Mouse (Mus musculus): Measurements from ENCODE around the gene Slc15a5. TPM values are rescaled to one million over a fixed set of nuclear protein-coding genes. Genes with fewer than 3 reads are reported as not detected.
A peak's percentile ranks its signal among the peaks of the same experiment; 100 is the strongest.

Slc15a5 gene
- total and polyA plus RNA-seq, 3 experiments, result not detected

- DNase-seq, result no peak
- H3K9ac ChIP-seq (ENCODE audit: low read depth, low read length), result no peak overlapping the region
- WGBS, result 80% methylated on average over 6 of the region's 6 CpGs
- no peaks in the 10 kb centered on the region for H3K4me1 ChIP-seq (ENCODE audit: control insufficient read depth, insufficient read depth, low read length)
- intact Hi-C loops (cut with DNase I), result no loop called here
- no peak for TF ChIP-seq CTCF (IDR thresholded peaks at IDR 0.05)
- TF ChIP-seq POLR2A (IDR thresholded peaks at IDR 0.05; ENCODE audit: insufficient read depth, low read depth, low read length), result no peak
- no peak overlapping the region for H3K4me3 ChIP-seq
- H3K79me2 ChIP-seq (replicated peaks; ENCODE audit: control insufficient read depth, insufficient read depth, low read length), result no peaks in the 10 kb centered on the region
- no peaks in the 10 kb centered on the region for H3K27me3 ChIP-seq (ENCODE audit: control insufficient read depth, insufficient read depth, low read length)
- no peak overlapping the region for H3K27ac ChIP-seq
- H3K36me3 ChIP-seq (ENCODE audit: control insufficient read depth, insufficient read depth, low read length), result no peaks in the 10 kb centered on the region
Observed at GRCm38 (mm10) chr6:137985169-137985568, 94.5 kb downstream of the Slc15a5 start.

GRCm38 (mm10) chr6:137982195-137982737 is 97.5 kb downstream of the Slc15a5 start:
- Histone ChIP-seq H3K4me1 (ENCODE audit: control insufficient read depth, insufficient read depth, low read length) (no peaks in the 10 kb centered on the region), H3K9ac (ENCODE audit: low read depth, low read length) (no peak overlapping the region), H3K36me3 (ENCODE audit: control insufficient read depth, insufficient read depth, low read length) (no peaks in the 10 kb centered on the region), H3K27me3 (ENCODE audit: control insufficient read depth, insufficient read depth, low read length) (no peaks in the 10 kb centered on the region), H3K4me3 (no peak overlapping the region), H3K79me2 (replicated peaks; ENCODE audit: control insufficient read depth, insufficient read depth, low read length) (no peaks in the 10 kb centered on the region), H3K27ac (no peak overlapping the region)
- DNase-seq, result no peak
- intact Hi-C loops (cut with DNase I), result no loop called here
- WGBS, result 66% methylated on average over 19 of the region's 19 CpGs
- no peak for TF ChIP-seq EP300 (IDR thresholded peaks at IDR 0.05; ENCODE audit: insufficient read depth, low read depth, low read length)
- no peak for TF ChIP-seq CTCF (IDR thresholded peaks at IDR 0.05)
- no peak for TF ChIP-seq POLR2A (IDR thresholded peaks at IDR 0.05; ENCODE audit: insufficient read depth, low read depth, low read length)

- H3K27ac ChIP-seq, result no peak overlapping the region
- no peak for DNase-seq
- no peak overlapping the region for H3K4me3 ChIP-seq
- WGBS, result 76% methylated on average over 10 of the region's 10 CpGs
- H3K4me1 ChIP-seq (ENCODE audit: control insufficient read depth, insufficient read depth, low read length), result no peaks in the 10 kb centered on the region
- no peaks in the 10 kb centered on the region for H3K79me2 ChIP-seq (replicated peaks; ENCODE audit: control insufficient read depth, insufficient read depth, low read length)
- no peaks in the 10 kb centered on the region for H3K27me3 ChIP-seq (ENCODE audit: control insufficient read depth, insufficient read depth, low read length)
- H3K9ac ChIP-seq (ENCODE audit: low read depth, low read length), result no peak overlapping the region
- TF ChIP-seq EP300 (IDR thresholded peaks at IDR 0.05; ENCODE audit: insufficient read depth, low read depth, low read length), result no peak
- peak; percentile 25 for TF ChIP-seq CTCF (IDR thresholded peaks at IDR 0.05)
- no peak for TF ChIP-seq POLR2A (IDR thresholded peaks at IDR 0.05; ENCODE audit: insufficient read depth, low read depth, low read length)
- no peaks in the 10 kb centered on the region for H3K36me3 ChIP-seq (ENCODE audit: control insufficient read depth, insufficient read depth, low read length)
- intact Hi-C loops (cut with DNase I), result no loop called here
Observed at GRCm38 (mm10) chr6:137980905-137981696, 98.6 kb downstream of the Slc15a5 start.

- no peaks in the 10 kb centered on the region for H3K36me3 ChIP-seq (ENCODE audit: control insufficient read depth, insufficient read depth, low read length)
- no peaks in the 10 kb centered on the region for H3K79me2 ChIP-seq (replicated peaks; ENCODE audit: control insufficient read depth, insufficient read depth, low read length)
- H3K27ac ChIP-seq, result no peak overlapping the region
- H3K9ac ChIP-seq (ENCODE audit: low read depth, low read length), result no peak overlapping the region
- no peaks in the 10 kb centered on the region for H3K4me1 ChIP-seq (ENCODE audit: control insufficient read depth, insufficient read depth, low read length)
- no peaks in the 10 kb centered on the region for H3K27me3 ChIP-seq (ENCODE audit: control insufficient read depth, insufficient read depth, low read length)
- no peak for DNase-seq
- H3K4me3 ChIP-seq, result no peak overlapping the region
- intact Hi-C loops (cut with DNase I), result no loop called here
- 80% methylated on average over 8 of the region's 8 CpGs for WGBS
- no peak for TF ChIP-seq CTCF (IDR thresholded peaks at IDR 0.05)
- TF ChIP-seq POLR2A (IDR thresholded peaks at IDR 0.05; ENCODE audit: insufficient read depth, low read depth, low read length), result no peak
- no peak for TF ChIP-seq EP300 (IDR thresholded peaks at IDR 0.05; ENCODE audit: insufficient read depth, low read depth, low read length)
Observed at GRCm38 (mm10) chr6:137980413-137980812, 99.3 kb downstream of the Slc15a5 start.

DNA sequence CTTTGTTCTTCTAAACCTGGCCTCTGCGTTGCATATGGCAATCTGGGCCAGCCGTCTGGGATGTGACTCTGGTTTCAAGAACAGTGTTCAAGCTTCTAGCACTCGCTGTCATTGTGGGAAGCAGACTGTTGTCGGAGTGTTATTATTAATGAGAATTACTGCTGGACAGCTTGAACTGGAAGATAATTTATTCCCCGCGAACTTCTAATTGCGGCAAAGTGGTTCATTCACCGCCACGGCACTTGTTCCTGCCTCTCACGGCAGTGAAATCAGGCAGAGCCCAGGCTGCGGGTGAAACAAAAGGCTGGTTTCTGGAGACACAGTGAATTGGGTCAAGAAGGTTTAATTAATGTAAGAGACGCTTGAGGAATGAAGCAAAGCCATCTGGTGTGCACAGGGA is 99.9 kb downstream of the Slc15a5 start:
- TF ChIP-seq CTCF (IDR thresholded peaks at IDR 0.05) (no peak), POLR2A (IDR thresholded peaks at IDR 0.05; ENCODE audit: insufficient read depth, low read depth, low read length) (no peak), EP300 (IDR thresholded peaks at IDR 0.05; ENCODE audit: insufficient read depth, low read depth, low read length) (no peak)
- no peak overlapping the region for H3K9ac ChIP-seq (ENCODE audit: low read depth, low read length)
- WGBS, result 90% methylated on average over 12 of the region's 12 CpGs

GRCm38 (mm10) chr6:137976021-137976420 is 103.7 kb downstream of the Slc15a5 start:
- H3K79me2 ChIP-seq (replicated peaks; ENCODE audit: control insufficient read depth, insufficient read depth, low read length), result no peaks in the 10 kb centered on the region
- H3K4me1 ChIP-seq (ENCODE audit: control insufficient read depth, insufficient read depth, low read length), result no peaks in the 10 kb centered on the region
- no peaks in the 10 kb centered on the region for H3K36me3 ChIP-seq (ENCODE audit: control insufficient read depth, insufficient read depth, low read length)
- no peak for TF ChIP-seq POLR2A (IDR thresholded peaks at IDR 0.05; ENCODE audit: insufficient read depth, low read depth, low read length)
- no peak overlapping the region for H3K9ac ChIP-seq (ENCODE audit: low read depth, low read length)
- H3K4me3 ChIP-seq, result no peak overlapping the region
- H3K27me3 ChIP-seq (ENCODE audit: control insufficient read depth, insufficient read depth, low read length), result no peaks in the 10 kb centered on the region
- no peak for DNase-seq
- no peak overlapping the region for H3K27ac ChIP-seq
- WGBS, result 96% methylated on average over 3 of the region's 3 CpGs
- intact Hi-C loops (cut with DNase I), result no loop called here

More for the DNA sequence above, 99.9 kb downstream of the Slc15a5 start:
- no peaks in the 10 kb centered on the region for H3K79me2 ChIP-seq (replicated peaks; ENCODE audit: control insufficient read depth, insufficient read depth, low read length)
- no peaks in the 10 kb centered on the region for H3K36me3 ChIP-seq (ENCODE audit: control insufficient read depth, insufficient read depth, low read length)
- H3K27me3 ChIP-seq (ENCODE audit: control insufficient read depth, insufficient read depth, low read length), result no peaks in the 10 kb centered on the region
- intact Hi-C loops (cut with DNase I), result no loop called here
- H3K4me1 ChIP-seq (ENCODE audit: control insufficient read depth, insufficient read depth, low read length), result no peaks in the 10 kb centered on the region
- DNase-seq, result no peak
- H3K27ac ChIP-seq, result no peak overlapping the region
- no peak overlapping the region for H3K4me3 ChIP-seq
